Mouse (Mus musculus) spleen, adult 2 months (tissue): ENCODE measurements around the gene Rnaset2b.
"Not testable (repeated sequence)": the region's sequence is repeated elsewhere in the genome, so short reads cannot be mapped to it uniquely, and the experiment has no call there.

ENCODE experiments used
- CTCF ChIP-seq: fragments of 200-500 bp; IDR thresholded peaks from 2 replicates; pipeline ENCODE4 v1.5.1; 2011; ENCODE audit warnings: mild to moderate bottlenecking, inconsistent platforms; ENCODE audit not compliant: insufficient read depth, insufficient read length, insufficient replicate concordance; ENCODE audit errors: extremely low read depth
- POLR2A ChIP-seq: fragments of 200-500 bp; IDR thresholded peaks from 2 replicates; pipeline ENCODE4 v1.6.1; 2011; ENCODE audit warnings: low read depth, low read length, inconsistent platforms

DNA sequence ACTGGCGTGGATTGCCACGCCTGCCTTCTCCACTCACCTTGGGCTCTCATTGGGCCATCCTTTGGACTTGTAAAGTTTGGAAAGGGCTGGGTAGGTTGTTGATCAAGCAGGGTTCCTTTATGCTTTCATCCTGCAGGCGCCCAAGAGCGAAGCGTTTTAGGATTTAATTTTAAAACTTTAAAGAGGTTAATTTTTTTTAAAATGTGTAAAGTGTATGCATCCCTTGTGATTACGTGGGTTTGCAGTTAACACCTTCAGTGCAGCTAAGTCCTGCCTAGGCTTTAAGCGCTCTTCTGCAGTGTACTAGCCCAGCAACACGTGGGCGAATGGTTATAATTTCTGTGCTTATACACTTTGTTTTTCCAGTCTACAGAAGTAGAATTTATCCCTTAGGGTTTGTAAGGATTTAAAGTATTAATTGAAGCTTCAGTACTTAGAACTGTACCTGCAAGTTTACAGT, 21.6 kb upstream of the Rnaset2b start:
- TF ChIP-seq POLR2A, CTCF: not testable (repeated sequence)
